Mouse (Mus musculus) kidney, embryonic 14.5 days (tissue): Measurements from ENCODE around the gene Il18bp. TPM values are rescaled to one million over a fixed set of nuclear protein-coding genes. Genes with fewer than 3 reads are reported as not detected.

Experiments used
- ATAC-seq: fragments of 200-750 bp; cut with Nextera tagmentation; 2 replicates; pipeline ENCODE4 v1.8.0; 2017; ENCODE audit warnings: moderate number of reproducible peaks, mild to moderate bottlenecking, moderate TSS enrichment, moderate library complexity; ENCODE audit not compliant: low FRiP score, low TSS enrichment
- H3K27ac ChIP-seq: fragments of 300-500 bp; sonication (generic); 2 replicates; pipeline ENCODE4 v1.5.1; 2014; ENCODE audit warnings: low read depth, mild to moderate bottlenecking, low read length, moderate library complexity, mixed read lengths
- H3K27me3 ChIP-seq: fragments of 300-500 bp; sonication (generic); 2 replicates; pipeline ENCODE4 v1.6.1; 2014; ENCODE audit warnings: mild to moderate bottlenecking, low read length; ENCODE audit not compliant: control insufficient read depth, insufficient read depth
- H3K36me3 ChIP-seq: fragments of 300-500 bp; sonication (generic); 2 replicates; pipeline ENCODE4 v1.6.1; 2014; ENCODE audit warnings: low read length, mixed read lengths; ENCODE audit not compliant: control insufficient read depth, insufficient read depth
- H3K4me1 ChIP-seq: fragments of 300-500 bp; sonication (generic); 2 replicates; pipeline ENCODE4 v1.6.1; 2014; ENCODE audit warnings: low read length, mixed read lengths; ENCODE audit not compliant: control insufficient read depth, insufficient read depth
- H3K4me2 ChIP-seq: fragments of 300-500 bp; sonication (generic); replicated peaks from 2 replicates; pipeline ENCODE4 v1.6.1; 2014; ENCODE audit warnings: low read depth, mild to moderate bottlenecking, low read length
- H3K4me3 ChIP-seq: fragments of 300-500 bp; sonication (generic); 2 replicates; pipeline ENCODE4 v1.5.1; 2014; ENCODE audit warnings: mild to moderate bottlenecking, low read length
- H3K9ac ChIP-seq: fragments of 300-500 bp; sonication (generic); 2 replicates; pipeline ENCODE4 v1.6.1; 2014; ENCODE audit warnings: low read depth, mild to moderate bottlenecking, low read length, moderate library complexity
- H3K9me3 ChIP-seq: fragments of 300-500 bp; sonication (generic); 2 replicates; pipeline ENCODE4 v1.6.1; 2016; ENCODE audit warnings: low read length; ENCODE audit not compliant: control insufficient read depth
- WGBS: fragments of 180-500 bp; shearing (Covaris S2); extraction: QIAGEN DNeasy Blood & Tissue Kit; methylation state at CpG from one replicate; pipeline ENCODE4 v1.1.7; 2014; 5-methylcytosine and 5-hydroxymethylcytosine counted together
- polyA plus RNA-seq: library from polyadenylated mRNA; unstranded; fragments of >200 nt; fragmentation: Nextera tagmentation; extraction: Ambion mirVana; gene quantifications from 2 replicates; pipeline ENCODE4 v1.2.1, GENCODE M21; 2014

Gene Il18bp
- polyA plus RNA-seq, 1 experiment from 2014 or later = 2.5 TPM

DNA sequence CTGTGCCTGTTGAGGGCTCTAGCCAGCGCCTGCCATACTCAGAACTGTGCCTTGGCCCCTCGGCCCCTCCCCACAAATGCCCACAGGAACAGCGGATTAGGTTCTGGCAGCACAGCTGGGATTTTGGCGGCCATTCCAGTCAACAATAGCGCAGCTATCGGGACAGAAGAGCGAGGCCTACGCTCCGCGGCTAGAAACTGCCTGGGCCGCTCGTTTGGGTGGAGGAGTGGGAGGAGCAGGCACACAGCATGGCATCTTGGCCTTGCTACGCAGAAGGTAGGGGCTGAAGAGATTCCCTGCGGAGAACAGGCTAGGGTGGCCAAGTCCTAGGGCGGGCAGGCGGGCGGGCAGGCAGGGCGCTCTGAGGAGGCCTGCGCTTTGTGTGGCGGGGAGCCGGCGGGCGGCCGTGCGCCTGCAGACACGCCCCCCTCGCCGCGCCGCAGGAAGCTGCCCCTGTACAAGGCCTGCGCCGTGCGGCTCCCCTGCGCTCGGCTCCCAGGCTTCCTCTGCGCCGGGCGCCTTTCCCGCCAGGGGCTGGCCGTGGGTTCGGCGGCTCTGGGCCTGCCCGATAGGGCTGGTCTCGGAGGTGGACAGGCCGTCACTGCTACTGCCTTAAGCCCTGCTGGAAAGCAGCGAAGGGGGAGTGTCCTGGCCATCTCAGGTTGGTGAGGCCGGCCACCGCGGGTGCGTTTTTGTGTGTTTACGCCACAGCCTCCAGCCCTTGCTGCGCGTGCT, 48.6 kb downstream of the Il18bp start:
- H3K9me3 ChIP-seq = no peaks in the 10 kb centered on the region
- peak overlapping the region; percentile 81 for H3K9ac ChIP-seq
- no peaks in the 10 kb centered on the region for H3K27me3 ChIP-seq
- H3K27ac ChIP-seq = peak overlapping the region; percentile 100
- peak overlapping the region; percentile 62 for H3K4me3 ChIP-seq
- H3K4me1 ChIP-seq = peaks cover 33% of the 10 kb centered on the region
- under 1% methylated on average over 48 of the region's 53 CpGs for WGBS
- ATAC-seq = peak; percentile 94
- peak overlapping the region; percentile 87 for H3K4me2 ChIP-seq
- no peaks in the 10 kb centered on the region for H3K36me3 ChIP-seq

- Histone ChIP-seq H3K9me3 (no peaks in the 10 kb centered on the region), H3K36me3 (no peaks in the 10 kb centered on the region), H3K27me3 (no peaks in the 10 kb centered on the region), H3K4me1 (peaks cover 25% of the 10 kb centered on the region), H3K4me2 (peak overlapping the region; percentile 87), H3K4me3 (no peak overlapping the region), H3K27ac (peak overlapping the region; percentile 100; the same call in 1 of the 2 replicates), H3K9ac (peak overlapping the region; percentile 81; the same call in 1 of the 2 replicates)
- ATAC-seq = no peak
- WGBS = 72% methylated on average over 2 of the region's 2 CpGs
Observed at GRCm38 (mm10) chr7:101968751-101969150, 49.7 kb downstream of the Il18bp start.

DNA sequence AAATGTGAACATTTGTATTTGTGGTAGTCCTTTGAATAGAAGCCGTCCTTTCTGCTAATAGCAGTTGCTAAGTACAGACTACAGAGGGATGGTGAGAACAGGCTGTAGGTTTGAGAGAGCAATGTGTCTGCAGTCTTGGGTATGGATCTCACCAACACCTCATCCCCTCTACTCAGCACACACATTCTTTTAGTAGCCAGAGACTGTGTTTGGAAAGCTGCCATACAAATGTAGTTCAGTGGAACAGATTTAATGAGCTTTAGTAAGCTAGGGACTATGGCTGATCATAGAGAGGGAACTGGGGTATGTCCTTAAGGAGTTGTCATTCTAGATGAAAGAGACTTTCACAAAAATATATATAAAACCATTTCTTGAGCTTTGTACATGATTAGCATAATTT, 51.2 kb downstream of the Il18bp start:
- Histone ChIP-seq H3K27ac (no peak overlapping the region), H3K4me2 (no peak overlapping the region), H3K4me3 (no peak overlapping the region), H3K9me3 (no peaks in the 10 kb centered on the region), H3K27me3 (no peaks in the 10 kb centered on the region), H3K36me3 (no peaks in the 10 kb centered on the region), H3K4me1 (peaks cover 17% of the 10 kb centered on the region), H3K9ac (no peak overlapping the region)
- 89% methylated on average over 1 of the region's 1 CpGs for WGBS
- ATAC-seq = no peak

DNA sequence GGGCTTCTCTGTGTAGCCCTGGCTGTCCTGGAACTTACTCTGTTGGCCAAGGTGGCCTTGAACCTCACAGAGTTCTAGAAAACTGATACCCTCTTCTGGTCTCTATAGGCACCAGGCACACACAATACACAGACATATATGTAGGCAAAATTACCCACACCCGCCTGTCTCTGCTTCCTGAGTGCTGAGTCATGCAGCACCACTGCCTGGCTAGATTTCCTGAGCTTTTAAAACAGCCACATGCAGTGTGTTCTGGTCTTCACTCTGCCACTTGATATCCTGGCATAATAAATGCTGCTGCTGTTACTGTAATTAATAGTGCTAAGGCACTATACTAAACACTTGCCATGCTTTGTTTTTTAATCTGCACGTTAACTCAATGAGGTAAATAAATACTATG, 52.9 kb downstream of the Il18bp start:
- H3K27me3 ChIP-seq = no peaks in the 10 kb centered on the region
- no peak overlapping the region for H3K9ac ChIP-seq
- no peak for ATAC-seq
- no peaks in the 10 kb centered on the region for H3K9me3 ChIP-seq
- no peak overlapping the region for H3K4me3 ChIP-seq
- 71% methylated on average over 2 of the region's 2 CpGs for WGBS
- no peak overlapping the region for H3K27ac ChIP-seq
- H3K4me1 ChIP-seq = peaks cover 13% of the 10 kb centered on the region
- no peaks in the 10 kb centered on the region for H3K36me3 ChIP-seq
- no peak overlapping the region for H3K4me2 ChIP-seq

Other genes starting within 250 kb of the Il18bp start
- gene Phox2a, start 200.4 kb downstream of the Il18bp start, polyA plus RNA-seq = not detected in 2 replicates
- gene Inppl1, start 180.5 kb downstream of the Il18bp start, polyA plus RNA-seq = 24.6 and 45.8 TPM in 2 replicates
- gene Folr2, start 161.5 kb downstream of the Il18bp start, polyA plus RNA-seq = 1.6 and 1.9 TPM in 2 replicates
- gene Anapc15, start 155.0 kb downstream of the Il18bp start, polyA plus RNA-seq = 71.4 and 91.0 TPM in 2 replicates
- 27.3 and 30.4 TPM in 2 replicates for gene Folr1, start 147.9 kb downstream of the Il18bp start, polyA plus RNA-seq
- gene Lamtor1, start 112.8 kb downstream of the Il18bp start, polyA plus RNA-seq = 135 and 152 TPM in 2 replicates
- 0.27 and 0.37 TPM in 2 replicates for gene Tomt, start 112.3 kb downstream of the Il18bp start, polyA plus RNA-seq
- gene Lrrc51, start 84.8 kb downstream of the Il18bp start, polyA plus RNA-seq = 10.0 and 14.7 TPM in 2 replicates
- gene Numa1, start 84.6 kb downstream of the Il18bp start, polyA plus RNA-seq = 69.6 and 110 TPM in 2 replicates
- gene Rnf121, start 46.8 kb upstream of the Il18bp start, polyA plus RNA-seq = 22.3 and 28.8 TPM in 2 replicates
- 25.4 and 27.1 TPM in 2 replicates for gene Xndc1, start 46.8 kb upstream of the Il18bp start, polyA plus RNA-seq
- gene Xntrpc, start 47.0 kb upstream of the Il18bp start, polyA plus RNA-seq = 1.5 and 1.6 TPM in 2 replicates
- gene Trpc2, start 64.4 kb upstream of the Il18bp start, polyA plus RNA-seq = not detected in 2 replicates
- gene Art1, start 83.1 kb upstream of the Il18bp start, polyA plus RNA-seq = 0.88 and 1.2 TPM in 2 replicates
- 1.8 and 2.1 TPM in 2 replicates for gene Art5, start 90.8 kb upstream of the Il18bp start, polyA plus RNA-seq
- not detected in 2 replicates for gene Chrna10, start 98.1 kb upstream of the Il18bp start, polyA plus RNA-seq
- gene Nup98, start 191.5 kb upstream of the Il18bp start, polyA plus RNA-seq = 37.5 and 55.4 TPM in 2 replicates
- gene Pgap2, start 191.5 kb upstream of the Il18bp start, polyA plus RNA-seq = 80.9 and 85.3 TPM in 2 replicates
- 47.6 and 62.6 TPM in 2 replicates for gene Rhog, start 237.4 kb upstream of the Il18bp start, polyA plus RNA-seq
- 8.1 and 11.6 TPM in 2 replicates for gene Stim1, start 249.1 kb upstream of the Il18bp start, polyA plus RNA-seq